Mouse (Mus musculus) lung, postnatal 0 days (tissue): ENCODE data around the gene Nudt15.

Experiments
- CTCF ChIP-seq: IDR thresholded peaks from 2 replicates; pipeline ENCODE4 v1.5.1; 2016; ENCODE audit warnings: antibody characterized with exemption, mild to moderate bottlenecking
- EP300 ChIP-seq: IDR thresholded peaks from 2 replicates; pipeline ENCODE4 v1.6.1; 2016; ENCODE audit warnings: antibody characterized with exemption, mild to moderate bottlenecking, control low read depth

DNA sequence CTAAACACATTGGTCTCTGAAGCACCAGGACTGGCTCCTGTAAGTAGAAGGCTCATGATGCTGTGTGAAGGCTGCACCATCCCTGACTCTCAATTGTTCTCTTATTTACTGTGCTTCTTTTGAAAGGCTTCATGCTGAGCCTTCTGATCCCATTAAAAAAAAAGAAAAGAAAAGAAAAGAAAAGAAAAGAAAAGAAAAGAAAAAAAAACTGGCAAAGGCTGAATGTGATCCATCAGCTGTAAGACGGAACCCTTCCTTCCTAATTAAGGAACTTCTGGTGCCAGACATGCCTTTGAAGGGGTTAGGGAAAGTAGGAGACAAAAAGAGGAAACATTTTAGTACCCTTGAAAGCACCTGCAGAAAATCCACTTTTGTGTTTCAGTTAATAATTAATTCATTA, 68.3 kb downstream of the Nudt15 start:
- TF ChIP-seq CTCF: no peak
- no peak for TF ChIP-seq EP300
